Mouse (Mus musculus) erythroblast, embryonic 14.5 days (primary cell): ENCODE measurements at regions not wholly inside any gene's neighbourhood (a gene's known extent, or its start where the extent isn't known, plus 50 kb on each side); places are given as distances from the start of the nearest gene placed in this dataset.

Experiments
- H3K27me3 ChIP-seq: 2 replicates; pipeline ENCODE4 v1.6.1; 2012; ENCODE audit warnings: inconsistent platforms; ENCODE audit not compliant: control insufficient read depth
- H3K36me3 ChIP-seq: 2 replicates; pipeline ENCODE4 v1.6.1; 2012; ENCODE audit warnings: mild to moderate bottlenecking, inconsistent platforms; ENCODE audit not compliant: control insufficient read depth
- H3K4me1 ChIP-seq: 2 replicates; pipeline ENCODE4 v1.6.1; 2012; ENCODE audit warnings: inconsistent platforms; ENCODE audit not compliant: control insufficient read depth
- H3K4me3 ChIP-seq: replicated peaks from 2 replicates; pipeline ENCODE3; 2012; ENCODE audit warnings: moderate library complexity, mild to moderate bottlenecking, inconsistent platforms
- H3K9me3 ChIP-seq: 2 replicates; pipeline ENCODE4 v1.6.1; 2012; ENCODE audit warnings: low read length, inconsistent platforms, mixed read lengths; ENCODE audit not compliant: control insufficient read depth
- GATA1 ChIP-seq: IDR thresholded peaks from 2 replicates; pipeline ENCODE4 v1.6.1; 2012; ENCODE audit warnings: low read length, inconsistent platforms, mixed read lengths
- TAL1 ChIP-seq: IDR thresholded peaks from 3 replicates; pipeline ENCODE4 v1.6.1; 2012; ENCODE audit warnings: low read length, inconsistent platforms, mixed read lengths

GRCm38 (mm10) chr5:133790726-133791125, 308.8 kb upstream of the Castor2 start:
- Histone ChIP-seq H3K9me3 (peaks cover 36% of the 10 kb centered on the region), H3K36me3 (no peaks in the 10 kb centered on the region), H3K27me3 (no peaks in the 10 kb centered on the region), H3K4me1 (no peaks in the 10 kb centered on the region), H3K4me3 (no peak overlapping the region)
- TF ChIP-seq TAL1: no peak
- TF ChIP-seq GATA1: no peak

DNA sequence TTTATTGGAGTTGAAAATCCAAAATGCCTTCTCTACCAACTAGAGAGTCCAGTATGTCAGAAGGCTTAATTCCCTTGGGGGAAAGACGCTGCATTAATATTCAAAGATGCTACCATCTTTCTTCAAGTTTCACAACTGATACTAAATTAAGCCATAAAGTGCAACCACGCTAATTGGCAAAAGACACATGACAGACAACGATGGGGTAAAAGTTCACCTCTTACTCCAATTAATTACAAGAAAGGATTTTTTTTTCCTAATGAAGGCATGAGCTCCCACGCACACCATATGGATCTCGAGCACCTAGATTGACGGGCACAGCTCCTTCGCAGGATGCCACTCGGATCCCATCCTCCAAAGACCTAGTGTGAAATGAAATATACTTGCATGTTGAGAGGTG, 311.5 kb upstream of the Castor2 start:
- Histone ChIP-seq H3K4me3 (no peak overlapping the region), H3K4me1 (no peaks in the 10 kb centered on the region), H3K36me3 (no peaks in the 10 kb centered on the region), H3K9me3 (peaks cover 42% of the 10 kb centered on the region), H3K27me3 (no peaks in the 10 kb centered on the region)
- TF ChIP-seq GATA1 (no peak), TAL1 (no peak)

- peaks cover 39% of the 10 kb centered on the region for H3K9me3 ChIP-seq
- no peaks in the 10 kb centered on the region for H3K36me3 ChIP-seq
- H3K4me3 ChIP-seq: no peak overlapping the region
- no peaks in the 10 kb centered on the region for H3K27me3 ChIP-seq
- H3K4me1 ChIP-seq: no peaks in the 10 kb centered on the region
- TF ChIP-seq TAL1 (no peak), GATA1 (no peak)
Measured at GRCm38 (mm10) chr5:133787491-133787890, 312.0 kb upstream of the Castor2 start.

DNA sequence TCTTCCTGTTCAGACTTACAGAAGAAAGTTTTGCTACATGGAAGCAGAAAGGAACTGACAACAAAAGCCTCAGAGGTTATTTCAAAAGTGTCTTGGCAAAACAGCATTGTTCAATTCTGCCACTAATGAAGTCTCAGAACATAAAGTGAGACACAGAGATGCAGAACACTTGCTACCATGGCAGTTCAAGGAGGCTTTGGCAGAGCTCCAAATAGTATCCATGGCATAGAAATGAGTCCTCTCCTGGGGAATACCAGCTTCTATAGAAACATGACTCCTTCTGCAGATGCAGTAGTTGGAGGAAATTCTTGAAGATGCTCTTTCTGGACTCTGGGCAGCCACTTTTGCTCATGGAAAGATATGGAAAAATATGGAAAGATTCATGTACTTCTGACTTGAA, 322.9 kb upstream of the Castor2 start:
- Histone ChIP-seq H3K4me1 (no peaks in the 10 kb centered on the region), H3K36me3 (no peaks in the 10 kb centered on the region), H3K9me3 (peaks cover 6% of the 10 kb centered on the region), H3K27me3 (no peaks in the 10 kb centered on the region), H3K4me3 (no peak overlapping the region)
- no peak for TF ChIP-seq TAL1
- no peak for TF ChIP-seq GATA1

- no peaks in the 10 kb centered on the region for H3K36me3 ChIP-seq
- H3K9me3 ChIP-seq: peaks cover 3% of the 10 kb centered on the region; the same call in 1 of the 2 replicates
- no peaks in the 10 kb centered on the region for H3K4me1 ChIP-seq
- TF ChIP-seq TAL1 (no peak), GATA1 (no peak)
- no peaks in the 10 kb centered on the region for H3K27me3 ChIP-seq
- H3K4me3 ChIP-seq: no peak overlapping the region
Measured at GRCm38 (mm10) chr5:133774116-133774515, 325.4 kb upstream of the Castor2 start.

DNA sequence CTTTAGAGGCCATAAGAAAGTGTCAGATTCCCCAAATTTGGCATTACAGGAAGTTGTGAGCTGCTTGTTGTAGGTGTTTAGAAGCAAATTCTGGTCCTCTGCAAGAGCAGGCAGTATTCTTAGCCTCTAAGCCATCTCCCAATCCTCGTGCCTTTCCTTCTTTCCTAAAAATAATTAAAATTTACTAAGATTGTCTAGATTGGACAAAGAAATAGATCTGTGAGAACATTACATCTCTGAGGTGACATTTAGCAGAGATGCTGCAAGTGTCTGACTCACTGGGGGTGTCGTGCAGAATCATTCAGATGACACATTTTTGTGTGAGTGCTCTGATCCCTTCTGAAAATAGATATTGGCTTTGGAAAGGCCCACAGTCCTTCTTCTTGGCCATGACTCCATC, 330.7 kb upstream of the Castor2 start:
- peaks cover 7% of the 10 kb centered on the region; the same call in 1 of the 2 replicates for H3K9me3 ChIP-seq
- H3K4me1 ChIP-seq: no peaks in the 10 kb centered on the region
- H3K36me3 ChIP-seq: no peaks in the 10 kb centered on the region
- no peak for TF ChIP-seq GATA1
- TF ChIP-seq TAL1: no peak
- H3K27me3 ChIP-seq: no peaks in the 10 kb centered on the region
- no peak overlapping the region for H3K4me3 ChIP-seq

GRCm38 (mm10) chr5:133757817-133758216, 341.7 kb upstream of the Castor2 start:
- TF ChIP-seq TAL1: no peak
- no peak for TF ChIP-seq GATA1
- Histone ChIP-seq H3K36me3 (no peaks in the 10 kb centered on the region), H3K27me3 (no peaks in the 10 kb centered on the region), H3K9me3 (peaks cover 35% of the 10 kb centered on the region), H3K4me3 (no peak overlapping the region), H3K4me1 (no peaks in the 10 kb centered on the region)

DNA sequence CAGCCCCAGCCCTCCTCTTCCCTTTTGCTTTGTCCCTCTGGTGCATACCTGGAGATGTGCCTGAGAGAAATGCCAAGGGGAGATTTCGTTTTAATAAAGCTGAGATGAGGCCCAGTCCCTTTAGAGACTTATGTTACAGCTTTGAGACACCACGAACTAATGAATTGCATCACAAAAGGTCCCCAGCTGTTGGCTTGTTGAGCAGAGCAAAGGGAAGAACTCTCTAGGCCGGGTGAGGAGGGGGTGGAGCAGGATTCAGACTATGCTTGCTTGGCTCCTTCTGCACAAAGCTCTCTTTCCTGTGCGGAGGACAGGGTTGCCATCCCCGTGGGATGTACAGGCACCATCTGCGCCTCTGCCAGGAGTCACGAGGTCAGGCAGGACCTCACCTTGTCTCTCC, 345.3 kb upstream of the Castor2 start:
- no peaks in the 10 kb centered on the region for H3K27me3 ChIP-seq
- H3K9me3 ChIP-seq: peaks cover 40% of the 10 kb centered on the region
- H3K4me3 ChIP-seq: no peak overlapping the region
- no peaks in the 10 kb centered on the region for H3K36me3 ChIP-seq
- no peak for TF ChIP-seq TAL1
- TF ChIP-seq GATA1: no peak
- H3K4me1 ChIP-seq: no peaks in the 10 kb centered on the region

DNA sequence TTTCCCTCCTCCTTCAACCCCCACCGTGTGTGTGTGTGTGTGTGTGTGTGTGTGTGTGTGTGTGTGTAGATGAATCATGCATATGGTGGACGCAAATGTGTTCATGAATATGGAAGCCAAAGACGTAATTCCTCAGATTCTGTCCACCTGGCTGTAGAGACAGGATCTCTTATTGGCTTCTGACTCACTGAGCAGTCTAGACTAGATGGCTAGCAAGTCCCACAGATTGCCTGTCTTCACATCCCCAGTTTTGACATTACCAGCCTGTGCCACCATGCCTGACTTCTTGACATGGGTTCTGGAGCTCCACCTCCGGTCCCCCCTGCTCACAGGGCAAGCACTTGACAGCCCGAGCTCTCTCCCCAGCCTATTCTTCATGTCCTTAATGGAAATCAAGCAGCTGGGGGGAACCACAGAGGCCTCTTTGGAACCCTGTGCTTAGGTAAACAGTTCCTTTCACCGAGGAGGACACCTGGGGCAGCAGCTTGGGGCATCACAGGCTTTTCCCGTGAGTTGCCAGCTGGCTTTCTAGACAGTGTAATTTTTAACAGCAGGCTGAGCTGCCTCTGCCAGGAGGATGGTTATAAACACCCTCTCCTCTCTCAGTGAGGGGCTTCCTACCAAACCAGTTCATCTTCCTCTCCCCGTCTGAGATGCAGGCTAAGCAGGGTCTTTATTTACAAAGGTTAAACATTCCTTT, 345.9 kb upstream of the Castor2 start:
- TF ChIP-seq GATA1 (no peak), TAL1 (no peak)
- Histone ChIP-seq H3K9me3 (peaks cover 46% of the 10 kb centered on the region), H3K36me3 (no peaks in the 10 kb centered on the region), H3K27me3 (no peaks in the 10 kb centered on the region), H3K4me1 (no peaks in the 10 kb centered on the region), H3K4me3 (no peak overlapping the region)

GRCm38 (mm10) chr5:133746960-133747359, 352.6 kb upstream of the Castor2 start:
- H3K4me3 ChIP-seq: no peak overlapping the region
- TF ChIP-seq GATA1 (no peak), TAL1 (no peak)
- no peaks in the 10 kb centered on the region for H3K36me3 ChIP-seq
- no peaks in the 10 kb centered on the region for H3K4me1 ChIP-seq
- peaks cover 61% of the 10 kb centered on the region for H3K9me3 ChIP-seq
- no peaks in the 10 kb centered on the region for H3K27me3 ChIP-seq
